Mouse (Mus musculus): ENCODE results near the gene Dnmt3c.

DNA sequence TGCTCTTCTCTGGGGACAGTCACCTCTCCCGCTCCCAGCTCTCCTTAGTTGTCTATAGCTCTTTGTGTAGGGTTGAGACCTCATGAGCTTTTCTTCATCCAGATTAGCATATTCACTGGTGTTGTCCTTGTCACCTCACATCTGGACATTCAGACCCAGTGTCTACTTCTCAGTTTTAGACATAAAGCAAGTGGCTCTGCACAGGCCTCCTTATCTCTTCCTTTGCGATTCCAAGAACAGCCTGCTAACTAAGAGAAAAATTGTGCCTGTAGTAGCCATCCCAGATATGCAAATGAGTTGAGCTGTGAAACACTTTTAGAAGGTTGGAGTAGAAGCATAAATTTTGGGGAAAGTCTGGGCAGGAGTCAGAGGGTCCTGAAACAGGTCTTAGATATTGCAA, 28.0 kb downstream of the Dnmt3c start:
- TF ChIP-seq CTCF (IDR thresholded peaks at IDR 0.05) (no peak), EP300 (IDR thresholded peaks at IDR 0.05) (no peak)

All from lung, postnatal 0 days (tissue).